8 mouse cellular contexts compared by ENCODE assay signal in the genomic region with DNA sequence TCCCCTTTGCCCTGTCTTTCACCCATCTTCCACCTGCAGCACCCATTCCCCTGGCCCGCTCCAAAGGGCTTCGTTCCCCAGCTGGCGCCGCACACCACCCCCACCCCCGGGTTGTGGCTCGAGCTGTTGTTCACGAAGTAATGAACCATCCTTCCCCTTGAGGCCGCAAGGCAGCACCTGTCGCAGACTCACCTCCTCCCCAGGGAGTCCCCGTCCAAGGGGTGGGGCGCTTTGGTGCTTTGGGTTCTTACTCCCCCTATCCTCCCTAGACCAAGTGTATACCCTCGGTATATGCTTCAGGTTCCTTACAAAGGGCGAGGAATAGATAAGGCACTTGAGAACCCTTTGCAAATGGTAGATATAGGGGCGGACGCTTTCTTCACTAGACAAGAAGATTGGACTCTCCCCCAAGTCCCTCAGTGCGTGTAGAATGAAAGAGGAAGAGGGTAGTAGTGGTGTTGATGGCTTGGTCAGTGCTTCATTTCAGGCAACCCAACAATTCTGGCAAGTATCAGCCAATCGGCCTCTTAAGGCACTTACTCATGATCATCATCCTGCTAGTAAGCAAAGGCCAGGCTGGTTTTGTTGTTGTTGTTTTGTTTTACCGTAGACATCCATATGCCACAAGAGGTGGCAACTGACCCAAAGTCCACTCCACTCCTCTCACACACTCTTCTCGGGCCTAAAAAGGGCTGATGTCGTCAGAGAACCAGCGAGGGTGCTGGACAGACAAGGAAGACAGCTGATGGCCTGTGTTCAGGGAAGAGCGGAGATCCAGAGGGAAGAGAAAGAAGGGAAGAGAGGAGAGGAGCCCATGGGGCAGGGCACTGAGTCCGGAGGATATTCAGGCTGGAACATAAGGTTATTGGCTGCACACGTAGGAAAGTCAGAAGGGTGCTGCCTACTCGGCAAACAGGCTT. TPM values are rescaled to one million over a fixed set of nuclear protein-coding genes. Genes with fewer than 3 reads are reported as not detected.
A peak's percentile ranks its signal among the peaks of the same experiment; 100 is the strongest.
DNase-seq lines count a peak whose midpoint lies in the region; ATAC-seq lines count a peak whose summit lies in the region.

No protein-coding gene starts in this region.

- 48% methylated on average over 25 of the region's 25 CpGs for WGBS in kidney, embryonic 15.5 days
- 35% methylated on average over 25 of the region's 25 CpGs for WGBS in embryonic facial prominence, embryonic 10.5 days
- WGBS in hindbrain, embryonic 11.5 days, result 37% methylated on average over 25 of the region's 25 CpGs
- 18% methylated on average over 25 of the region's 25 CpGs for WGBS in liver, embryonic 16.5 days (ENCODE audit: insufficient replicate concordance)
- 41% methylated on average over 25 of the region's 25 CpGs for WGBS in neural tube, embryonic 14.5 days

- H3K4me1 ChIP-seq in kidney, embryonic 15.5 days, result peaks cover 75% of the 10 kb centered on the region
- H3K4me1 ChIP-seq in embryonic facial prominence, embryonic 10.5 days, result peaks cover 70% of the 10 kb centered on the region
- peaks cover 14% of the 10 kb centered on the region; the same call in 1 of the 2 replicates for H3K4me1 ChIP-seq in hindbrain, embryonic 11.5 days (replicated peaks; ENCODE audit: control insufficient read depth, insufficient read depth, low read length)
- peaks cover 60% of the 10 kb centered on the region for H3K4me1 ChIP-seq in liver, embryonic 16.5 days (ENCODE audit: control insufficient read depth, low read depth, low read length)
- peaks cover 16% of the 10 kb centered on the region for H3K4me1 ChIP-seq in neural tube, embryonic 14.5 days (ENCODE audit: control insufficient read depth, insufficient read depth, low read length)

- no peak for ATAC-seq in kidney, embryonic 15.5 days (replicated peaks; ENCODE audit: low FRiP score)
- ATAC-seq in hindbrain, embryonic 11.5 days (ENCODE audit: low FRiP score), result no peak
- ATAC-seq in liver, embryonic 16.5 days (ENCODE audit: low read depth), result peak; percentile 33
- ATAC-seq in neural tube, embryonic 14.5 days (ENCODE audit: low read depth), result no peak

- H3K36me3 ChIP-seq in kidney, embryonic 15.5 days, result peaks cover 21% of the 10 kb centered on the region
- peaks cover 11% of the 10 kb centered on the region for H3K36me3 ChIP-seq in embryonic facial prominence, embryonic 10.5 days (replicated peaks)
- no peaks in the 10 kb centered on the region for H3K36me3 ChIP-seq in hindbrain, embryonic 11.5 days (ENCODE audit: control insufficient read depth, insufficient read depth, low read length)
- peaks cover 3% of the 10 kb centered on the region; the same call in 1 of the 2 replicates for H3K36me3 ChIP-seq in liver, embryonic 16.5 days (ENCODE audit: control insufficient read depth, insufficient read depth)
- H3K36me3 ChIP-seq in neural tube, embryonic 14.5 days (ENCODE audit: control insufficient read depth, insufficient read depth, low read length), result no peaks in the 10 kb centered on the region

- intact Hi-C loops in left cerebral cortex, postnatal 4 days (cut with DNase I), result no loop called here

- no peak for DNase-seq in kidney, adult 11 months
- no peak for DNase-seq in embryonic facial prominence, embryonic 10.5 days (ENCODE audit: low spot score)
- peak; percentile 17 for DNase-seq in hindbrain, embryonic 11.5 days (ENCODE audit: low spot score)
- DNase-seq in right cerebral cortex, adult 2 months (ENCODE audit: low spot score in 2 of 2), result no peak
- DNase-seq in left cerebral cortex, postnatal 4 days, result no peak

- H3K9ac ChIP-seq in kidney, embryonic 15.5 days, result 0 out of 2 replicates have a peak overlapping the region, but pooled peaks have one; percentile 22
- no peak overlapping the region; the same call in 1 of the 2 replicates for H3K9ac ChIP-seq in hindbrain, embryonic 11.5 days (ENCODE audit: low read depth, low read length)
- H3K9ac ChIP-seq in liver, embryonic 16.5 days (ENCODE audit: low read depth, low read length), result peak overlapping the region; percentile 80
- no peak overlapping the region for H3K9ac ChIP-seq in neural tube, embryonic 14.5 days (replicated peaks; ENCODE audit: low read depth, low read length)

- no peaks in the 10 kb centered on the region for H3K27me3 ChIP-seq in kidney, embryonic 15.5 days
- H3K27me3 ChIP-seq in embryonic facial prominence, embryonic 10.5 days (replicated peaks; ENCODE audit: low read depth, poor library complexity, severe bottlenecking), result peaks cover 54% of the 10 kb centered on the region
- H3K27me3 ChIP-seq in hindbrain, embryonic 11.5 days (ENCODE audit: control insufficient read depth, insufficient read depth, low read length), result peaks cover 28% of the 10 kb centered on the region
- no peaks in the 10 kb centered on the region for H3K27me3 ChIP-seq in liver, embryonic 16.5 days (ENCODE audit: control insufficient read depth, insufficient read depth, low read depth, low read length)
- peaks cover 17% of the 10 kb centered on the region for H3K27me3 ChIP-seq in neural tube, embryonic 14.5 days (ENCODE audit: control insufficient read depth, insufficient read depth, low read length)

- peak overlapping the region; percentile 96 for H3K27ac ChIP-seq in kidney, embryonic 15.5 days
- peak overlapping the region; percentile 81 for H3K27ac ChIP-seq in embryonic facial prominence, embryonic 10.5 days (replicated peaks)
- no peak overlapping the region for H3K27ac ChIP-seq in hindbrain, embryonic 11.5 days (ENCODE audit: low read depth, low read length)
- H3K27ac ChIP-seq in liver, embryonic 16.5 days (ENCODE audit: low read length), result peak overlapping the region; percentile 95
- H3K27ac ChIP-seq in neural tube, embryonic 14.5 days (ENCODE audit: low read depth, low read length), result no peak overlapping the region

- H3K9me3 ChIP-seq in kidney, embryonic 15.5 days (replicated peaks), result no peaks in the 10 kb centered on the region
- no peaks in the 10 kb centered on the region for H3K9me3 ChIP-seq in embryonic facial prominence, embryonic 10.5 days
- no peaks in the 10 kb centered on the region for H3K9me3 ChIP-seq in hindbrain, embryonic 11.5 days (ENCODE audit: control insufficient read depth, low read length)
- no peaks in the 10 kb centered on the region for H3K9me3 ChIP-seq in liver, embryonic 16.5 days (replicated peaks; ENCODE audit: control insufficient read depth, low read length)
- no peaks in the 10 kb centered on the region for H3K9me3 ChIP-seq in neural tube, embryonic 14.5 days (ENCODE audit: control insufficient read depth, low read length)

- H3K4me2 ChIP-seq in kidney, embryonic 15.5 days, result peak overlapping the region; percentile 90
- H3K4me2 ChIP-seq in hindbrain, embryonic 11.5 days (replicated peaks; ENCODE audit: low read depth, low read length), result peak overlapping the region; percentile 98
- H3K4me2 ChIP-seq in liver, embryonic 16.5 days (ENCODE audit: low read depth, low read length), result peak overlapping the region; percentile 100
- H3K4me2 ChIP-seq in neural tube, embryonic 14.5 days (ENCODE audit: low read depth, low read length), result peak overlapping the region; percentile 92

- peak overlapping the region; percentile 72 for H3K4me3 ChIP-seq in kidney, embryonic 15.5 days (replicated peaks)
- H3K4me3 ChIP-seq in embryonic facial prominence, embryonic 10.5 days, result peak overlapping the region; percentile 73
- peak overlapping the region; percentile 54 for H3K4me3 ChIP-seq in hindbrain, embryonic 11.5 days (ENCODE audit: low read depth, low read length)
- peak overlapping the region; percentile 76 for H3K4me3 ChIP-seq in liver, embryonic 16.5 days (ENCODE audit: low read depth, low read length)
- H3K4me3 ChIP-seq in neural tube, embryonic 14.5 days (ENCODE audit: low read depth, low read length), result peak overlapping the region; percentile 38

RNA-seq across cellular contexts. Expression of gene Myo1c, which starts 4.4 kb away (rescaled TPM):
- polyA plus RNA-seq in kidney, embryonic 15.5 days (2015; fragmentation: Nextera tagmentation; extraction: Ambion mirVana), result 59.8 and 67.6 TPM in 2 replicates
- 19.3 and 22.3 TPM in 2 replicates for polyA plus RNA-seq in embryonic facial prominence, embryonic 10.5 days (2016; fragmentation: Nextera tagmentation; extraction: Ambion mirVana)
- 9.9 and 10.4 TPM in 2 replicates for polyA plus RNA-seq in hindbrain, embryonic 11.5 days (2014; fragmentation: Nextera tagmentation; extraction: Ambion mirVana)
- polyA plus RNA-seq in liver, embryonic 16.5 days (2015; fragmentation: Nextera tagmentation; extraction: Ambion mirVana), result 21.0 and 24.1 TPM in 2 replicates
- polyA plus RNA-seq in neural tube, embryonic 14.5 days (2014; fragmentation: Nextera tagmentation; extraction: Ambion mirVana), result 5.2 and 9.7 TPM in 2 replicates
- total RNA-seq in left cerebral cortex, postnatal 4 days (2021), result 10 to 100 TPM; 38.1 to 41.0 TPM

RNA-seq across cellular contexts. Expression of gene Inpp5k, which starts 23.9 kb away (rescaled TPM):
- 26.6 and 28.7 TPM in 2 replicates for polyA plus RNA-seq in kidney, embryonic 15.5 days (2015; fragmentation: Nextera tagmentation; extraction: Ambion mirVana)
- 16.5 and 19.0 TPM in 2 replicates for polyA plus RNA-seq in embryonic facial prominence, embryonic 10.5 days (2016; fragmentation: Nextera tagmentation; extraction: Ambion mirVana)
- polyA plus RNA-seq in hindbrain, embryonic 11.5 days (2014; fragmentation: Nextera tagmentation; extraction: Ambion mirVana), result 26.5 and 28.8 TPM in 2 replicates
- polyA plus RNA-seq in liver, embryonic 16.5 days (2015; fragmentation: Nextera tagmentation; extraction: Ambion mirVana), result 15.8 and 17.9 TPM in 2 replicates
- polyA plus RNA-seq in neural tube, embryonic 14.5 days (2014; fragmentation: Nextera tagmentation; extraction: Ambion mirVana), result 50.0 and 57.4 TPM in 2 replicates
- 10 to 100 TPM; 45.5 to 47.2 TPM for total RNA-seq in left cerebral cortex, postnatal 4 days (2021)

RNA-seq across cellular contexts. Expression of gene Crk, which starts 24.3 kb away (rescaled TPM):
- polyA plus RNA-seq in kidney, embryonic 15.5 days (2015; fragmentation: Nextera tagmentation; extraction: Ambion mirVana), result 119 and 131 TPM in 2 replicates
- polyA plus RNA-seq in embryonic facial prominence, embryonic 10.5 days (2016; fragmentation: Nextera tagmentation; extraction: Ambion mirVana), result 112 and 114 TPM in 2 replicates
- 113 and 127 TPM in 2 replicates for polyA plus RNA-seq in hindbrain, embryonic 11.5 days (2014; fragmentation: Nextera tagmentation; extraction: Ambion mirVana)
- 30.4 and 32.6 TPM in 2 replicates for polyA plus RNA-seq in liver, embryonic 16.5 days (2015; fragmentation: Nextera tagmentation; extraction: Ambion mirVana)
- 96.5 and 120 TPM in 2 replicates for polyA plus RNA-seq in neural tube, embryonic 14.5 days (2014; fragmentation: Nextera tagmentation; extraction: Ambion mirVana)
- 100 to 1,000 TPM; 118 to 119 TPM for total RNA-seq in left cerebral cortex, postnatal 4 days (2021)

Comparison
In these comparisons a context has a peak if more than half of its experiments do, and no peak if none do; other contexts are left out.
1. H3K27ac ChIP-seq: peak in kidney, embryonic 15.5 days (single experiment), embryonic facial prominence, embryonic 10.5 days (single experiment) and liver, embryonic 16.5 days (single experiment); none in hindbrain, embryonic 11.5 days (single experiment) and neural tube, embryonic 14.5 days (single experiment).
2. H3K9ac ChIP-seq: peak in kidney, embryonic 15.5 days (single experiment) and liver, embryonic 16.5 days (single experiment); none in hindbrain, embryonic 11.5 days (single experiment) and neural tube, embryonic 14.5 days (single experiment).
3. Peak in every context shown above with its lines, with median percentiles within 50 percentile points of each other: H3K4me2 ChIP-seq and H3K4me3 ChIP-seq.